Comparison of ENCODE assay signal across 10 mouse cellular contexts in genomic region chr11:7215703-7216102, GRCm38 (mm10). TPM values are rescaled to one million over a fixed set of nuclear protein-coding genes. Genes with fewer than 3 reads are reported as not detected.
DNase-seq lines count a peak whose midpoint lies in the region; ATAC-seq and TF ChIP-seq lines count a peak whose summit lies in the region.
"Had no signal": no experiment of that assay in that cellular context is flagged by ENCODE, and none has a peak within 500 bp of the region (broad histone marks: within the 10 kb centered on the region; RNA-seq: fewer than 3 reads in every experiment).

No protein-coding gene starts in this region.

- H3K27me3 ChIP-seq in kidney, embryonic 15.5 days: peaks cover 42% of the 10 kb centered on the region
- H3K27me3 ChIP-seq in liver, embryonic 14.5 days (ENCODE audit: control insufficient read depth, insufficient read depth, low read length): peaks cover 34% of the 10 kb centered on the region
- no peaks in the 10 kb centered on the region; the same call in 1 of the 2 replicates for H3K27me3 ChIP-seq in stomach, postnatal 0 days (ENCODE audit: control insufficient read depth, insufficient read depth, low read length)
- H3K27me3 ChIP-seq: embryonic facial prominence, embryonic 15.5 days had no signal

- no peak for ATAC-seq in kidney, embryonic 15.5 days (replicated peaks; ENCODE audit: low FRiP score)
- ATAC-seq in liver, embryonic 14.5 days (ENCODE audit: insufficient read depth): no peak
- ATAC-seq in stomach, postnatal 0 days (ENCODE audit: low FRiP score, low TSS enrichment): no peak

- 10% methylated on average over 8 of the region's 8 CpGs for WGBS in kidney, embryonic 15.5 days
- 6% methylated on average over 8 of the region's 8 CpGs for WGBS in liver, embryonic 14.5 days (ENCODE audit: insufficient replicate concordance)
- 11% methylated on average over 8 of the region's 8 CpGs for WGBS in stomach, postnatal 0 days

- no peak overlapping the region for H3K9ac ChIP-seq in kidney, embryonic 15.5 days
- H3K9ac ChIP-seq in liver, embryonic 14.5 days (replicated peaks): no peak overlapping the region
- H3K9ac ChIP-seq in stomach, postnatal 0 days (ENCODE audit: low read length): no peak overlapping the region
- H3K9ac ChIP-seq: embryonic facial prominence, embryonic 15.5 days had no signal

- no peaks in the 10 kb centered on the region for H3K9me3 ChIP-seq in kidney, embryonic 15.5 days (replicated peaks)
- H3K9me3 ChIP-seq in liver, embryonic 14.5 days (ENCODE audit: control insufficient read depth, low read length): no peaks in the 10 kb centered on the region
- H3K9me3 ChIP-seq in stomach, postnatal 0 days (ENCODE audit: control insufficient read depth, low read length): no peaks in the 10 kb centered on the region
- H3K9me3 ChIP-seq: embryonic facial prominence, embryonic 15.5 days had no signal

- DNase-seq in kidney, adult 18-20 months: peak; percentile 77
- peak; percentile 87 for DNase-seq in NIH3T3 (ENCODE audit: low read depth)
- DNase-seq in cerebellum, postnatal 14 days: peak; percentile 89 to 90
- DNase-seq in induced T-regulatory cell, adult 2 months (ENCODE audit: low read depth): peak; percentile 6
- DNase-seq in liver, embryonic 14.5 days (ENCODE audit: low read depth in 3 of 3, low spot score in 3 of 3): no peak
- peak; percentile 69 for DNase-seq in stomach, postnatal 0 days (ENCODE audit: low spot score)
- DNase-seq in spleen, postnatal 36 days (ENCODE audit: low spot score in 2 of 2): no peak

- H3K36me3 ChIP-seq in kidney, embryonic 15.5 days: no peaks in the 10 kb centered on the region
- no peaks in the 10 kb centered on the region for H3K36me3 ChIP-seq in liver, embryonic 14.5 days (replicated peaks; ENCODE audit: control insufficient read depth, insufficient read depth, low read depth)
- no peaks in the 10 kb centered on the region for H3K36me3 ChIP-seq in stomach, postnatal 0 days (ENCODE audit: control insufficient read depth, insufficient read depth, low read length)
- H3K36me3 ChIP-seq: embryonic facial prominence, embryonic 15.5 days had no signal

- no peak overlapping the region for H3K27ac ChIP-seq in kidney, embryonic 15.5 days
- H3K27ac ChIP-seq in liver, embryonic 14.5 days: no peak overlapping the region
- no peak overlapping the region for H3K27ac ChIP-seq in stomach, postnatal 0 days (replicated peaks)
- H3K27ac ChIP-seq: embryonic facial prominence, embryonic 15.5 days; macrophage had no signal

- no peak overlapping the region for H3K4me3 ChIP-seq in kidney, embryonic 15.5 days (replicated peaks)
- H3K4me3 ChIP-seq in liver, embryonic 14.5 days (ENCODE audit: insufficient read depth in 1 of 2, low read depth in 2 of 2, low read length in 2 of 2): no peak overlapping the region
- no peak overlapping the region for H3K4me3 ChIP-seq in stomach, postnatal 0 days (ENCODE audit: low read depth, low read length)
- H3K4me3 ChIP-seq: embryonic facial prominence, embryonic 15.5 days had no signal

- TF ChIP-seq CTCF in liver, embryonic 14.5 days (IDR thresholded peaks at IDR 0.05; ENCODE audit: low read depth): peak; percentile 57
- peak; percentile 82 for TF ChIP-seq CTCF in stomach, postnatal 0 days (IDR thresholded peaks at IDR 0.05; ENCODE audit: low read depth)

- H3K4me1 ChIP-seq in kidney, embryonic 15.5 days: peaks cover 39% of the 10 kb centered on the region
- no peaks in the 10 kb centered on the region for H3K4me1 ChIP-seq in liver, embryonic 14.5 days (replicated peaks; ENCODE audit: control insufficient read depth in 2 of 2, insufficient read depth in 2 of 2, low read length in 1 of 2)
- H3K4me1 ChIP-seq in stomach, postnatal 0 days (replicated peaks; ENCODE audit: control insufficient read depth, insufficient read depth): peaks cover 5% of the 10 kb centered on the region; the same call in 1 of the 2 replicates

- no peak for TF ChIP-seq EP300 in liver, embryonic 14.5 days (IDR thresholded peaks at IDR 0.05; ENCODE audit: low read depth)
- no peak for TF ChIP-seq EP300 in stomach, postnatal 0 days (optimal IDR thresholded peaks at IDR 0.05)

- no peak overlapping the region for H3K4me2 ChIP-seq in kidney, embryonic 15.5 days
- H3K4me2 ChIP-seq in liver, embryonic 14.5 days (ENCODE audit: low read depth): no peak overlapping the region
- no peak overlapping the region for H3K4me2 ChIP-seq in stomach, postnatal 0 days (replicated peaks; ENCODE audit: low read depth)

RNA-seq across cellular contexts. Expression of gene Igfbp3, which starts 2.0 kb away (rescaled TPM):
- 82.7 and 90.6 TPM in 2 replicates for polyA plus RNA-seq in kidney, embryonic 15.5 days (2015; fragmentation: Nextera tagmentation; extraction: Ambion mirVana)
- polyA plus RNA-seq in liver, embryonic 14.5 days (2012; rRNA removed): 13.7 and 21.4 TPM in 2 replicates
- polyA plus RNA-seq in liver, embryonic 14.5 days (2014; fragmentation: Nextera tagmentation; extraction: Ambion mirVana): 19.0 and 21.5 TPM in 2 replicates
- 46.0 and 50.6 TPM in 2 replicates for polyA plus RNA-seq in stomach, postnatal 0 days (2015; fragmentation: Nextera tagmentation; extraction: Ambion mirVana)
- polyA plus RNA-seq: macrophage had no signal

RNA-seq across cellular contexts. Expression of gene Igfbp1, which starts 18.1 kb away (rescaled TPM):
- 5.6 and 8.3 TPM in 2 replicates for polyA plus RNA-seq in kidney, embryonic 15.5 days (2015; fragmentation: Nextera tagmentation; extraction: Ambion mirVana)
- 48.0 and 51.7 TPM in 2 replicates for polyA plus RNA-seq in liver, embryonic 14.5 days (2012; rRNA removed)
- polyA plus RNA-seq in liver, embryonic 14.5 days (2014; fragmentation: Nextera tagmentation; extraction: Ambion mirVana): 56.3 and 62.0 TPM in 2 replicates
- 2.3 and 4.5 TPM in 2 replicates for polyA plus RNA-seq in stomach, postnatal 0 days (2015; fragmentation: Nextera tagmentation; extraction: Ambion mirVana)
- polyA plus RNA-seq: macrophage had no signal

RNA-seq across cellular contexts. Expression of gene Gm11985, which starts 27.3 kb away (rescaled TPM):
- not detected in 2 replicates for polyA plus RNA-seq in kidney, embryonic 15.5 days (2015; fragmentation: Nextera tagmentation; extraction: Ambion mirVana)
- not detected in 2 replicates for polyA plus RNA-seq in liver, embryonic 14.5 days (2012; rRNA removed)
- not detected in 2 replicates for polyA plus RNA-seq in liver, embryonic 14.5 days (2014; fragmentation: Nextera tagmentation; extraction: Ambion mirVana)
- not detected in 2 replicates for polyA plus RNA-seq in stomach, postnatal 0 days (2015; fragmentation: Nextera tagmentation; extraction: Ambion mirVana)
- polyA plus RNA-seq: embryonic facial prominence, embryonic 15.5 days; macrophage had no signal

Comparison
In these comparisons a context has a peak if more than half of its experiments do, and no peak if none do; other contexts are left out.
1. DNase-seq: peak in kidney, adult 18-20 months (single experiment), NIH3T3 (single experiment), cerebellum, postnatal 14 days (2 of 2), induced T-regulatory cell, adult 2 months (single experiment) and stomach, postnatal 0 days (single experiment); none in liver, embryonic 14.5 days (0 of 3) and spleen, postnatal 36 days (0 of 2).